Mouse (Mus musculus): Measurements from ENCODE around the gene Zdhhc25.

Zdhhc25 gene

GRCm38 (mm10) chr15:88628801-88629356 lies 28.8 kb downstream of the Zdhhc25 start:
- no peak for DNase-seq (ENCODE audit: extremely low spot score)

- no peak for DNase-seq (ENCODE audit: extremely low spot score)
These were observed 35.1 kb downstream of the Zdhhc25 start for GRCm38 (mm10) chr15:88635205-88635604.

- peak; percentile 71 for DNase-seq (ENCODE audit: extremely low spot score)
These were observed 50.9 kb downstream of the Zdhhc25 start for GRCm38 (mm10) chr15:88651019-88651418.

Data from embryo, embryonic 9.5 days (tissue).